Mouse (Mus musculus) layer of hippocampus, adult 9-10 months (tissue): ENCODE results near the gene C8g.

ENCODE experiments used
- DNase-seq: peaks from one replicate; pipeline ENCODE4 v3.0.0; 2022; ENCODE audit warnings: low spot score

The C8g gene

DNA sequence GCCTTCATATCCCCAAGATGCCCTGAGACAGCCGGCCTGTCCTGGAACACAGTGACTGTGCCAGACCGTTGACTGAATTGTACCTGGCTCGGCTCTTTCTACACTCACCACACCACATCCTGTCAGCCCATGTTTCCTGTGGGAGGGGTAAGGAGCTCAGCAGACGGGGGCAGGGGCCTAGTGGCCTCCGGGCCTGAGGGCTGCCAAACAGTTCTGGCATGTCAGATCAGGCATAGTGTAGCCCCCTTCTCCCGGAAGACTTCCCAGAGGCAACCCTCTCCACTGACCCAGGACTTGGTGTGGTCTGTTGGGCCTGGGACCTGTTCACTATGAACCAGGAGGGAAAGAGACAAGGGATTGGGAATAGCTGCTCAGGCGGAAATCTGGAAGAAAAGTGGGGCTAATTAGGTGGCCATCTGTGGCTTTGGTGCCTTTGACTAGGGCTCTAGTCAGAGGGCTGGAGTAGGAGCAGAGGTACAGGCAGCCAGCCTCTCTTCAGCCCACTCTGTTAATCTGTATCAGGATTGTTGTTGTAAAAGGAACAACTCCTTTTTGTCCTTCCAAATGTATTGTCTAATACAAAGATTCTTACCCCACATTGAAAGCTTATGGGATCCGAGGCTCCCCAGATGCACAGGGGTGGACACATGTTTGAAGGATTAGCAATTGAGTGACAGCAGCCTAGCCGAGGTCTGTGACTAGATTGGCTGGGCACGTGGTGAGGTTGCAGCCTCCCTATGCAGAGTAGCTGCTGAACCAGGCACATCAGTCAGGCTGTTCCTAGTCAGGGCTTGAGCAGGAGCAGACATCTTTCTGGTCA is 35.5 kb downstream of the C8g start:
- no peak for DNase-seq

DNA sequence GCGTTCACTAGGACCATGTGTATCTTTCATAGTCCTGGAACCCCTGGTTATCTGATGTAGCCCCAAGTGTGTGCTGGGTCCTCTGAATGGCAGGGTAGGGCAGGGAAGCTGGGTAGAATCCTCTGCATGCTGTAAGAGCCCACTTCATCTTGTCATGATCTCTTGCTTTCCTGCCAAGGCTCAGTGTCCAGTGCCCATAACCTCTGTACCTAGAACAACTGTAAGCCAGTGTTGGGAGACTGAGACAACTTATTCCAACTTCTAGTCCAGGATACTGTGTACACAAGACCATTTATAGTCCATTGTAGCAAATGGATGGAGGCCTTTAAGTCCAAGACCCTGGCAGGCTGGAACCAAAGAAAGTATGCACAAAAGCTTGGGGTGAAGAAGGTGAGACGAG is 36.3 kb downstream of the C8g start:
- DNase-seq, result no peak

DNA sequence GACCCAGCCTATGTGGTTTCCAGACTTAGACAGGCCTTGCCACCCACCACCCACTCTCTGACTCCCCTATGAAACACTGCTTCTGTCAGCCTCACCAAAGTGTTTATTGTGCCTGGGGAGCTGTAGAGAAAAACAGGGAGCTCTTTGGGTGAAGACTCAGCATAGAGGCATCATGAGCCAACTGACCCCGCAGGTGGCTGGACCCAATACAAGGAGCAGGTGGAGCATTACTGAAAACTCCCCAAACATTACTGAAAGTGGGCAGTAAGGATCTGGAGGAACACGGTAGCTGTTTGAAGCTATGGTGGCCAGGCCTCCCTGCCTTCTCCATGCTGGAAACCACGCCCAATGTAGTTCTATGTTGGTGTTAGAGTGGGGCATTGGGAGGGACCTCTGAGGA is 37.9 kb downstream of the C8g start:
- no peak for DNase-seq

DNA sequence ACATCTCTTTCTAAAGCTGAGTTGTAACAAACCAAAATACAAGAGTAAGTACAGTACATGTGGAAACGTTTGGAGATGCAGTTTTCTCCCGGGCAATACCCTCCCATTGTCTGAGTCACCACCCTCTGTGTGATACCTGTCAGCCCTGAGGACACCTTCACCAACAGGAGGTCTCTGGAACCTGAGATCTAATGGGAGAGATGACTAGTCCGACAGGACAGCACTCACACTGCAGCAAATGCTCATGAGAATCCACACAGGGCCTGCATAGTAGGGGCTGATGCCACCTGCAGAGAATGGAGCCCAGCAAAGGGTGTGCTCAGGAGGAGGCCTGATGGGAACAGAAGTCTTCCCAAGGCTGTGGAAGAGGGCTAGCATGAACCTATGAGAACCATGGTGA is 40.1 kb downstream of the C8g start:
- no peak for DNase-seq

DNA sequence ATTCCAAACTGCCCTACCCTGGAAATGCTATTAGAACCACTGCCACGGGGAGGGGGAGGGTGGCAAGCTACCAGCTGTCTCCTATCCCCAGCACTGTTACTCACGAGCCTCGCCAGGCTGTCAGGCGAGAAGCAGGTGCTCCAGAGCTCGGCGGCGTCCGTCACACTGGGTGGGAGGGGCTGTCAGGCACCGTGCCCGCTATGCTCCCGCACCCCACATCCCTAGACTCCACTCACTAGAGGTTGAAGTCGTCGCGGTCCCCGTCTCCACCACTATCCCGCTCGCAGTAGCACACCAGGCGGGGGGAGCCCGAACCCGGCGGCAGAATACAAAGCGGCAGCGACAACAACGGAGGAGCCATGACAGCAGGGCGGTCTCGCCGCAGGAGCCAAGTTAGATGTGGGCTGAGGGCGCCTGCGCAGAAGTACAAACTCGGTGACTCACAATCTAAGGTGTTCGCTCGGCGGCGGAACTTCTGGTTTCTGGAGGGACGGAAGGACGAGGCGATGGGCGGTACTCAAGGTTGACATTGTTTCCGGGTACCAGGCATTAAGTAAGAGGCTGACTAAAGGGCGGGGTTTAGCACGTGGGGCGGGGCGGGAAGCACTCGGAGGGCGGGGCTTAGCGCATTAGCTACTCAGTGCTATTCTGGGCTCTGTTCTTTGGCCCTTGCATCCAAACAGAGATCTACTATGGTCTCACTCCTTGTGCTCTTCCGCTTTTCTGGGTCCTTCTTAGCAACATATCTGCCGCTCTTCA is 40.8 kb downstream of the C8g start, which contains the start of gene Paxx:
Gene Paxx, minus strand, starts transcription at position 544 of the 759 bp plus-strand sequence.
- peak; percentile 84 for DNase-seq

DNA sequence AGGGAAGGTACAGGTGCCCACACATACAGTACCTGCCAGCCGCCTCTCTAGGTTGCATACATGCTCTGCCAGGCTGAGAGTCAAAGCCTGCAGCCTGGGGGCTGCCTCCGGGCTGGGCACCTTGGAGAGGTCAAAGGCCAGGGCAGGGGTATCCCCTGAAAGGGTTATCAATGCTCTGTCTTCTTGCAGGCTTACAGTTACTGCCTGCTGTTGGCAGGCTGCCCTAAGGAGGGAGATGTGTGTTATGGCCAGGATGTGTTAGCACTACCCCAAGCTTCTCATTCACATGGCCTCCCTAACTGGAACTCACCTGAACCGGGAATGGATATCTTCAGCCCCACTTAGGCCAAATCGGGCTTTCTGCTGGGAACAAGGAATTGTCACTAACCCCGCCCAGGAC is 41.4 kb downstream of the C8g start:
- no peak for DNase-seq

DNA sequence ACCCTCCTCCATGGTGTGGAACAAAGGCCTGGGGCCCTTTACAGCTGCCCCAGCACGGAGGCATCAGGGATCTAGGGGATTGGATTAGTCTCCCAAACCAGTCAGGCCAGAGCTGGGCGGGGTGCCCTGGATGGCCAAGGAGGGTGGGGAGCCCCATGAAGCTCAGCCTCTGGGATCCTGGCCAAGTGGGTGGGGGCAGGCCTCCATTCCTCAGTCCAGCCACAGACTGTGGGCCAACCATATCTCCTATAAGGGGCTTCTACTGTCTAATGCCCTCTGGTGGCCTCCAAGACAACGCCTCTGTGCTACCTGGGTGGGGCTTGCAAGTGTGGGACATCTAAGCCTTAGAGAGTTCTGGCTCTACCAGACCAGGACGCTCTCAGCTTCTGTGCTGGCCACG is 42.6 kb downstream of the C8g start:
- DNase-seq, result no peak

DNA sequence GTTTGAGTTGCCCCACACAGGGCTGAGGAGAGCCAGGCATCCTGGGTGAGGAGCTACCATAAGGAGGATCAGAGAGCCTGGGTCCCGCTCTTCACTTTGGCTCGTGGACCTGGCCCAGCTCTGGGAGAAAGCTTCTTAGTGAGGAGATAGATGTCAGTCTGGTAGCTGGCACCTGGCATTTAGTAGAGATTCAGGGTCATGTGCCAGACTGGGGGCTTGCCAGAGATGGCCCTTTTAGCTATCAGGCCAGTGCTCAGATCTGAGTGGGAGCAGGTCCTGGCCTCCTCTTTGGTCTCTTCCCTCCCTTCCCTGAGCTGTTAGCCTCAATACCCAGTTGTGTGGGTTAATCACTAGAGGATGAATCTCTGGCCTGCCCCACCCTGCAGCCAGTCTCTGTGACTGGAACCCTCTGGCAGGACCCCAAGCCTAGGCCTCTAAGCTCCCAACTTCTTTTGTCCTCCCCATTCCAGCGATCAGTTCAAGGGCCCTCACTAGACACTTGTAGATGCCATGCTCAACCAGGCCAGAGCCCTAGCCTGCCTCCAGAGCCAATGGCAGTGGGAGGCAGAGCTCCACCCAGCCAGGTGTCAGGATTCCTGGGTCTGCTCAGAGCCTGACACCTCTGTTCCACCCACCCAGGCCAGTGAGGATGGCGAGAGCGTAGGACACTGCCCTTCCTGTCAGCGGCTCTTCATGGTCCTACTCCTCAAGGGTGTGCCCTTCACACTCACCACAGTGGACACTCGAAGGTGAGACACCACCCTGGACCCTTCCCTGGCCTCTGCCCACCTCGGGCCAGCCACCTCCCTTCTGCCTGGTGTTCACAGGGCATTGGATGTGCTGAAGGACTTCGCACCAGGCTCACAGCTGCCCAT is 44.3 kb downstream of the C8g start:
- no peak for DNase-seq

DNA sequence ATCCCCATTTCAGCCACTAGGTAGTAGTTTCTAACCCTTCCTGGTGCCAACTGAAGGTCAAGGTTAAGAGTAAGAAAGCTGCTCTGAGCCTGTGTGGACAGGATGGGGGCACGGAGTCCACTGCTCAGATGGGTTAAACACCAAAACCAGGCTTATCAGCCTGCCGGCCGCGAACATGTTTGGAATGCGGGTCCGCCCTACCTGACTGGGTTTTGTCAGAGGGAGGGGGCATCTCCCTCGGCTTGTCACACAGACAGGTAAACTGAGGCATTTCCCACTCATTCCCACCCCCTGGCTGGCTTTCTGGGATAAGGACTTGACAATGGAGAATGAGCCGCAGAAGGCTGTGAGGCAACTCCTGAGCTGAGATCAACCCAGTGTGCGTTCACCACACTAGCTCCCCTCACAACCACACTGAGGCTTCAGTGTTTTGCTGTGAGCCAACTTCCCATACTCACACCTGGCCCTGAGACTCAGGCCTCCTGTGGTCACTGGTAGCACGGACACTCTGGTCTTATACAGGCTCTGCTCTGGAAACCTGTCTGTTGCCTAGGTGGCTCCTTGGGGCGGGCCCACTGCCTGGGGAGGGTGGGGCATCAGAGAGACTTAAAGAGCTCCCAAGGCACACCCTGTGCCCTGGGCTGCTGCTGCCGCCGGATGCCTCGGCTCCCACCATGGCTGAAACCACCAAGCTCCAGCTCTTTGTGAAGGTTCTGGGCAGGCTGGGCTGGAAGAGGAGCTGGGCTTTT is 45.1 kb downstream of the C8g start, which contains the start of gene Clic3:
Gene Clic3, plus strand, starts transcription at position 634 of the 749 bp plus-strand sequence.
- no peak for DNase-seq

DNA sequence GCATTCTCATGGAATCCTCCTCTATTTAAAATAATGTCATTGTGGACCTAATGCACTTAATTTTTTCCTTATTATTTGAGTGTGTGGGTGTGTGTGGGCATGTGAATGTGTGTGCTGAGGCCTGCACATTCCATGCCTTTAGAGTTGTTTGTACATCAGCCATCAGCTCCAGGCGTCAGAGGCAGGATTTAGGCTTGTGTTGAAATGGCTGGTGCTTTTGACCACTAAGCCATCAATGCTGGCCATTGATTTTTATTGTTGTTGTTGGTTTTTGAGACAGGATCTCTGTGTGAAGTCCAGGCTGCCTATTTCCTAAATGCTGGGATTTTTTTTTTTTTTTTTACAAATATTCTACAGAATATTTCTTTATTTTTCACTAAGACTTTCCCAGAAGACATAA is 48.6 kb downstream of the C8g start:
- no peak for DNase-seq

DNA sequence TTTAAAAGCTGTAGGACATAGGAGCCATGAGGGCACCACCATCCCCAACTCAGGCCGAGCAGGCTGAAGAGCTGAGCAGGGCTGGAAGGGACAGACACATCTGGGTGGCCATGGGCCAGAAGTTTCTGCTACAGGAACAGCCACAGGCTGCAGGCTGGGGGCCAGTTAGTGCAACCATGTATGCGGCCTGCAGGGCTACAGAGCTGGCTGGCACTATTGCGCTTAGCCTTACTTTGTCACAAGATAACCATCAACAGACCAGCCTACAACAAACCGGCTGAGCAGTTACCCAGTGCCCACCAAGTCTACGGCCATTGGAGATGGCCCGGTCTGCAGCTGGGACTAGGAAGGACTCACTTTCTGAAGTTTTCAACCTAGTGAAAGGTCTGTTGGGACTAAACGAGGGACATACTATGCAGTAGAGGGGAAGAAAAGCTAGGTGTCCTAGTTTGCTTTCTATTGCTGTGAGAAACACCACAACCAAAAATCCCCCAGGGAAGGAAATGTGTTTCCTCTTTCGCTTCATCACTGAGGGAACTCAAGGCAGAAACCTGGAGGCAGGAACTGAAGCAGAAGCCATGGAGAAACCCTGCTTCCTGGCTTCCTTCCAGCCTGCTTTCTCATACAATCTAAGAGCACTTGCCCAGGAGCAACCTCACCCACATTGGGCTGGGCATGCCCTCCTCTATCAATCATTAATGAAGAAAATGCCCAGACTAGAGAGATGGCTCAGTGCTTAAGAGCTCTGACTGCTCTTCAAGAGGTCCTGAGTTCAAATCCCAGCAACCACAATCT is 50.5 kb downstream of the C8g start:
- no peak for DNase-seq
